Mouse (Mus musculus) embryo, embryonic 11 days (tissue): ENCODE data around the gene Samd8.

Experiments
- DNase-seq: peaks from one replicate; pipeline ENCODE4 v3.0.0-alpha.2; 2015

Samd8 gene

GRCm38 (mm10) chr14:21746251-21746650 lies 4.1 kb upstream of the Samd8 start:
- DNase-seq, result no peak

GRCm38 (mm10) chr14:21746846-21747245 lies 3.5 kb upstream of the Samd8 start:
- DNase-seq, result no peak

- DNase-seq, result no peak
Observed at GRCm38 (mm10) chr14:21747436-21748141, 2.7 kb upstream of the Samd8 start.

- peak; percentile 71 for DNase-seq
Observed at GRCm38 (mm10) chr14:21748142-21748870, 2.0 kb upstream of the Samd8 start.

DNA sequence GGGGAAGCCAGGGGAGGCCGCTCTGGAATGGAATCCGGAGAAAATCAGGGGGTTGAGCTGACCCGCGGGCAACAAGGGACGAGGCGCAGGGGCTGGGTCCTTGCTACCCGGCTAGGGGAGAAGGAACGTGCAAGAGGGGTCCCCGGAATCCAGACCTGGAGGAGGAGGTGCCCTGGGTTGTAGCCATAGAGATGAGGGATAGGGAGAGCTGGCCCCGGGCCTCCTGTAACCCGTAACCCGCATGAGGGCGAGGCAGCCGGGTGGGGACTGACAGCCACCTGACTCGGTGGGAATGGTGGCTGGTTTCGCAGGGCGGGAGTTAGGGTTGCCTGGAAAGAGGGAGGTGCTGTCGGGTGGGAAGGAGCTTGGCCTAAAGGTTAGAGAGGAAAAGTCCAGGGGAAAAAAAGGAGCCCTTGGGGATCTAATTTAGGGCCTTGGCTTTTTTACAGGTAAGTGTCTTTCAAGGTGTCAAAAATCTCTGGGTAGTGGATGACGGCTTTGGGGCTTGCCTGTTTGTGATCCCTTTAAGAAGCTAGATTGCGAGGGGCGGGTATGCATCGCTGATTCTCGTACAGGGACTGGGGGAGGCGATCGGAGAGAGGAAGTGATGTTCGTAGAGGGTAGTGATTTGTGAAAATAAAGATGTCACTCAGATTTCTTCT lies 681 bp downstream of the Samd8 start, which contains the start of gene Dusp13:
TSS of gene Dusp13 (minus strand) at position 301 of the 662 bp plus-strand sequence.
- peak; percentile 74 for DNase-seq

- DNase-seq, result no peak
Observed at GRCm38 (mm10) chr14:21752411-21752810, 2.1 kb downstream of the Samd8 start.

DNA sequence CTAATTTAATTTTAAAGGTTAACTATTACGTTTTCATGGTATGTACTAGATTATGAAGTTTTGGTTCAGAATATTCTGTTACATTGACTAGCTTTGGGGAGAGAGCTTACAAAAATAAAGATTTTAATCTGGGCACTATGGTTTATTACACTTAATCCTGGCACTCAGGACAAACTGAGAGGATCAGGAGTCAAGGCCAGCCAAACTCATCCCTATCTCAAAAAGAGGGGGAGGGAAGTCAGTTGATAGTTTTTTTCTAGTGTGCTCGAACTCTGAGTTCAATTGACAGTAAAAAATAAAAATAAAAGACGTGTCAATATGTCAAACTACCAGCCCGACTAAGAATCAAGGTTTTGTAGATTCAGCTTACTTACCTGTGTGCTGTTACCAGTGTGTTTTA lies 3.0 kb downstream of the Samd8 start:
- no peak for DNase-seq

- no peak for DNase-seq
Observed at GRCm38 (mm10) chr14:21761560-21761959, 11.2 kb downstream of the Samd8 start.

DNA sequence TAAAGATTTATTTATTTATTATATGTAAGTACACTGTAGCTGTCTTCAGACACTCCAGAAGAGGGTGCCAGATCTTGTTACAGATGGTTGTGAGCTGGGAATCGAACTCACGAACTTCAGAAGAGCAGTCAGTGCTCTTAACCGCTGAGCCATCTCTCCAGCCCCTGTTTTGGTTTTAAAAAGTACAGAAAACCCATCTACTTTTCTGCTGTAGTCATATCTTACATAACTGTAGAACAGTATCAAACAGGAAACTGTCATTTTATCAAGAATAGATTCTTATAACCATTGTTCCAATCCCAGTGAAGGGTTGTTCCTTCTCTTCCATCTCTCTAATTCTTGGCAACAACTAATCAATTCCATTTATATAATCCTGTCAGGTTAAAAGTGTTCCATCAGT lies 13.4 kb downstream of the Samd8 start:
- DNase-seq, result no peak

DNA sequence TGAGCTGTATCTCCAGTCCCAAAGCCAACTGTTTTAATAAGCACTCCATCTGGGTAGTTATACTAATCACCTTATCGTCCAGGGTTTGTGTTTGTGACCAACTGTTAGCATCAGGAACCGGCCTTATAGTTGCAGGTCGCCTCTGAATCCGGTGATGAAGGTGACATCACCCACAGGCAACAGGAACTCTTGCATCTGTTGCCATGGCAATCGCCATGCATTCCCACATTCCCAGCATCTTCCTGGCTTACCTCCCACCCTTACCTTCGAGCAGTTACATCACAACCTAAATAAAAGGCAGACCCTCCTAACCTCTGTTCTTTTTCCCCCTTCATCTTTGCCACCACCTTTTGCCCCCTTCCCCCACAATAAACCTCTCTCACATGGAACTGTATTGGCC lies 14.3 kb downstream of the Samd8 start:
- no peak for DNase-seq

DNA sequence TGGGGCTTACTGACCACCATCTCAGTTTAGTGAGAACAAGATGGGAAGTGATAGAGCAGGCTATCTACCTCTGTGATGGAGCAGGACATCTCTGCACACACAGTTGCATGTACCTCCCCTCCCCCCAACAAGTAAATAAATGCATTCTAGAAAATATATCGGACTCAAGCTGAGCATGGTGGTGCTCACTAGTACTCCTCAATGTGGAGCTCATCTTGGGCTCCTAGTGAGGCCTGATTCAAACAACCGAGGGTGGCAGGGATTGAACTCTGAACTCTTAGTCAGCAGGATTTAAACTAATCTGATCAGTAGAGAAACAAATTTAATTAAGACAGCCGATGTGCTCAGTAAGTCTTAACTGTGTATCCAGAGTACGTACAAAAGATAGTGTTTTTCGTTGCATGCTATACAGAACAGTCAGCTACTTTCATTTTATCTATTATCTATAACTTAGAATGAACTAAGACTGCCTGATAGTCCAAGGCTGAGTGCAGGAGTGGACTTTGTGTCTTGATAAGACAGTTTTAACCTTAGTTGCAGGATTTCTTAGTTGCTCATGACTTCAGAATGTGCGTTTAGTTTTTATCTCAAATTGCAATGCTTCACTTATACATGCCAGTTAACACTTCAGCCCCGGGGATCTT lies 15.5 kb downstream of the Samd8 start:
- no peak for DNase-seq

GRCm38 (mm10) chr14:21766398-21766958 lies 16.1 kb downstream of the Samd8 start:
- no peak for DNase-seq

- no peak for DNase-seq
Observed at GRCm38 (mm10) chr14:21772506-21773281, 22.4 kb downstream of the Samd8 start.

GRCm38 (mm10) chr14:21773946-21774345 lies 23.6 kb downstream of the Samd8 start:
- DNase-seq, result no peak

GRCm38 (mm10) chr14:21776201-21776600 lies 25.9 kb downstream of the Samd8 start:
- no peak for DNase-seq

GRCm38 (mm10) chr14:21786500-21786899 lies 36.2 kb downstream of the Samd8 start:
- DNase-seq, result no peak

DNA sequence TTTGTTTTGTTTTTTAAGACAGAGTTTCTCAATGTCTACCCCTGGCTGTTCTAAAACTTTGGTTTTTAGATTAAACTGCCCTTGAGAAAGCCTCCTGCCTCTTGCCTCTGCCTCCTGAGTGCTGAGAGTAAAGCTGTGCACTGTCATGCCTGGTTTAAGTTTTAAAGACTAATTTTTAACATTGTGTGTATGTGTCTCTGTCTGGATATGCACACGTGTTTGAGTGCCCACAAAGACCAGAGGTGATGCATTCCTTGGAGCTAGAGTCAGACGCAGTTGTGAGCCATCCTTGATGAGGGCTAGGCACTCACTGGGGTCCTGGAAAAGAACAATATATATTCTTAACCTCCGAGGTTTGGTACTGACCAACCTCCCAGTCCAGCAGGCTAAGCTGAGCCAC lies 37.0 kb downstream of the Samd8 start:
- no peak for DNase-seq

- no peak for DNase-seq
Observed at GRCm38 (mm10) chr14:21788121-21788520, 37.8 kb downstream of the Samd8 start.

- DNase-seq, result no peak
Observed at GRCm38 (mm10) chr14:21790585-21791251, 40.4 kb downstream of the Samd8 start.

- DNase-seq, result no peak
Observed at GRCm38 (mm10) chr14:21791722-21792121, 41.4 kb downstream of the Samd8 start.

GRCm38 (mm10) chr14:21792250-21792649 lies 41.9 kb downstream of the Samd8 start:
- no peak for DNase-seq

DNA sequence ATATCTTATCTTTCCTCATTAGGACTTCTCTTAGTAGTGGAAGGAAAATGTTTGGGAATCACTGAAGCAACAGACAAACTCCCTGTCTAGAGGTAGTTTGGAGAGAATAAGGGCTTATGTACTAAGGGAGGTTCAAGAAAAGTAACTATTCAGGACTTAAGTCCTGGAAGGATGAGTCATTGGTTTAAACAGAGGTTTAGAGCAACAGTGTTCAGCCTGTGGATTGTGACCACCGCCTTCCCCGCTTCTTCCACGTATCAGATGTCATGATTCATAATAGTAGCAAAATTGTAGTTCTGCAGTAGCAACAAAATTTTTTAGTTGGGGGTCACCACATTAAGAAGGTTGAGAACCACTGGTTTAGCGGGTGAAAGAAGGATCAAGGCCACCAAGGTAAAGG lies 50.3 kb downstream of the Samd8 start:
- DNase-seq, result no peak
